Mouse (Mus musculus) neural tube, embryonic 11.5 days (tissue): Measurements from ENCODE around the gene Zdhhc14. TPM values are rescaled to one million over a fixed set of nuclear protein-coding genes. Genes with fewer than 3 reads are reported as not detected.

Experiments used
- ATAC-seq: fragments of 200-750 bp; cut with Nextera tagmentation; 2 replicates; pipeline ENCODE4 v1.8.0; 2017; ENCODE audit warnings: moderate number of reproducible peaks, mild to moderate bottlenecking, moderate TSS enrichment, moderate library complexity; ENCODE audit not compliant: insufficient read depth, low FRiP score, low TSS enrichment
- DNase-seq: peaks from one replicate; pipeline ENCODE4 v3.0.0-alpha.2; 2015; ENCODE audit warnings: low spot score
- H3K27ac ChIP-seq: fragments of 300-500 bp; sonication (generic); 2 replicates; pipeline ENCODE4 v1.5.1; 2014; ENCODE audit warnings: low read depth, mild to moderate bottlenecking, low read length
- H3K27me3 ChIP-seq: fragments of 300-500 bp; sonication (generic); 2 replicates; pipeline ENCODE4 v1.6.1; 2014; ENCODE audit warnings: mild to moderate bottlenecking, low read length, mixed read lengths; ENCODE audit not compliant: control insufficient read depth, insufficient read depth
- H3K36me3 ChIP-seq: fragments of 300-500 bp; sonication (generic); 2 replicates; pipeline ENCODE4 v1.6.1; 2014; ENCODE audit warnings: mild to moderate bottlenecking, low read length, moderate library complexity, mixed read lengths; ENCODE audit not compliant: control insufficient read depth, insufficient read depth
- H3K4me1 ChIP-seq: fragments of 300-500 bp; sonication (generic); 2 replicates; pipeline ENCODE4 v1.6.1; 2014; ENCODE audit warnings: low read length, mixed read lengths; ENCODE audit not compliant: control insufficient read depth, insufficient read depth
- H3K4me2 ChIP-seq: fragments of 300-500 bp; sonication (generic); 2 replicates; pipeline ENCODE4 v1.6.1; 2014; ENCODE audit warnings: low read depth, mild to moderate bottlenecking, moderate library complexity
- H3K4me3 ChIP-seq: fragments of 300-500 bp; sonication (generic); 2 replicates; pipeline ENCODE4 v1.5.1; 2014; ENCODE audit warnings: low read depth, low read length
- H3K9ac ChIP-seq: fragments of 300-500 bp; sonication (generic); 2 replicates; pipeline ENCODE4 v1.6.1; 2014; ENCODE audit warnings: mild to moderate bottlenecking, low read length
- H3K9me3 ChIP-seq: fragments of 300-500 bp; sonication (generic); 2 replicates; pipeline ENCODE4 v1.6.1; 2016; ENCODE audit warnings: low read length; ENCODE audit not compliant: control insufficient read depth
- WGBS: fragments of 180-500 bp; shearing (Covaris S2); extraction: QIAGEN DNeasy Blood & Tissue Kit; methylation state at CpG from one replicate; pipeline ENCODE4 v1.1.7; 2014; 5-methylcytosine and 5-hydroxymethylcytosine counted together
- polyA plus RNA-seq: library from polyadenylated mRNA; unstranded; fragments of >200 nt; fragmentation: Nextera tagmentation; extraction: Ambion mirVana; gene quantifications from 2 replicates; pipeline ENCODE4 v1.2.1, GENCODE M21; 2014

Zdhhc14 gene
- polyA plus RNA-seq, 1 experiment from 2014 or later, result 2.6 TPM

GRCm38 (mm10) chr17:5723601-5724189 lies 231.3 kb downstream of the Zdhhc14 start:
- no peak overlapping the region for H3K9ac ChIP-seq
- H3K36me3 ChIP-seq, result no peaks in the 10 kb centered on the region
- H3K27me3 ChIP-seq, result no peaks in the 10 kb centered on the region
- H3K27ac ChIP-seq, result no peak overlapping the region
- 68% methylated on average over 10 of the region's 10 CpGs for WGBS
- DNase-seq, result no peak
- H3K9me3 ChIP-seq, result no peaks in the 10 kb centered on the region
- H3K4me2 ChIP-seq, result no peak overlapping the region
- H3K4me1 ChIP-seq, result no peaks in the 10 kb centered on the region
- no peak overlapping the region for H3K4me3 ChIP-seq
- ATAC-seq, result no peak

- Histone ChIP-seq H3K36me3 (no peaks in the 10 kb centered on the region), H3K27ac (no peak overlapping the region), H3K4me1 (no peaks in the 10 kb centered on the region), H3K4me3 (no peak overlapping the region), H3K27me3 (no peaks in the 10 kb centered on the region), H3K9ac (no peak overlapping the region), H3K4me2 (no peak overlapping the region), H3K9me3 (no peaks in the 10 kb centered on the region)
- DNase-seq, result no peak
- 46% methylated on average over 4 of the region's 4 CpGs for WGBS
- no peak for ATAC-seq
Measured at GRCm38 (mm10) chr17:5729587-5730125, 237.3 kb downstream of the Zdhhc14 start.

DNA sequence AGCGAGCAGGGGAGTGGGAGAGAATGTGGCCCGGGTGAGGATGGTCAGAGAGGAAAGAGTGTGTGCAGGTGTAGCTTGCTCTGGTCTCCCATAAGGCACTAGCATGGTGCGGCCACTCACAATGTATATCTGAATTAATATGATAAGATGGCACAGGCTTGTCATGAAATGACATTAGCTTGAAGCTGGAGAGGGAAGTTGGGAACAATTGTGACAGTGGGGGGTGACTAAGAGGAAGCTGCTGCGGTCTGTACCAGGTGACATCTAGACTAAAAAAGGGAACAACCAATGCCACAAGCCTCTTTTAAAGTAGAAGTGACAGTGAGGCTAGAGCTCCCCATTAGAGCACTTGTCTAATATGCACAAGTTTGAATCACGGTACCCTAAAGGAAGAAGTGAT lies 238.2 kb downstream of the Zdhhc14 start:
- Histone ChIP-seq H3K36me3 (no peaks in the 10 kb centered on the region), H3K27ac (no peak overlapping the region), H3K4me3 (no peak overlapping the region), H3K4me1 (no peaks in the 10 kb centered on the region), H3K27me3 (no peaks in the 10 kb centered on the region), H3K9me3 (no peaks in the 10 kb centered on the region), H3K9ac (no peak overlapping the region), H3K4me2 (no peak overlapping the region)
- DNase-seq, result no peak
- WGBS, result 90% methylated on average over 5 of the region's 5 CpGs
- no peak for ATAC-seq

GRCm38 (mm10) chr17:5733400-5733799 lies 241.0 kb downstream of the Zdhhc14 start:
- Histone ChIP-seq H3K27me3 (no peaks in the 10 kb centered on the region), H3K9ac (no peak overlapping the region), H3K9me3 (no peaks in the 10 kb centered on the region), H3K4me2 (no peak overlapping the region), H3K27ac (no peak overlapping the region), H3K4me1 (no peaks in the 10 kb centered on the region), H3K4me3 (no peak overlapping the region), H3K36me3 (no peaks in the 10 kb centered on the region)
- WGBS, result 26% methylated on average over 7 of the region's 7 CpGs
- ATAC-seq (no peak), DNase-seq (no peak)

GRCm38 (mm10) chr17:5741061-5741460 lies 248.7 kb downstream of the Zdhhc14 start:
- DNase-seq (no peak), ATAC-seq (no peak)
- Histone ChIP-seq H3K9ac (no peak overlapping the region), H3K27me3 (no peaks in the 10 kb centered on the region), H3K4me1 (no peaks in the 10 kb centered on the region), H3K9me3 (no peaks in the 10 kb centered on the region), H3K4me3 (no peak overlapping the region), H3K4me2 (no peak overlapping the region), H3K36me3 (no peaks in the 10 kb centered on the region), H3K27ac (no peak overlapping the region)
- 92% methylated on average over 6 of the region's 6 CpGs for WGBS

DNA sequence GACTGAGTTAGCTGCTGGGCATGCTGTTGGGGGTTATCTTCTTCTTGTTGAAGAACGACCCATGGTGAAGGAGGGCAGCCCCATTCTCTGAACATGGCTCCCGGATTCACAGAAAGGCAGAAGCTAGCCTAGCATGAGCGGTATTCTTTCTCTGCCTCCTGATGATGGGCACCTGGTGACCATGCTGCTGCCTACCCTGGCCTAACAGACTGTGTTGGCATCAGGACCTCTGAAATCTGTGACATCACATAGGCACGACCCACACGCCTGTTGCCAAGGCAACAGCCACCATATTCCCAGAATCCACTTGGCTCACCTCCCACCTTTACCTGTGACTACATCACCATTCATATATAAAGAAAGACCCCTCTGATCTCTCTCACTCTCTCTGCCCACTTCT lies 251.7 kb downstream of the Zdhhc14 start:
- Histone ChIP-seq H3K9me3 (no peaks in the 10 kb centered on the region), H3K36me3 (no peaks in the 10 kb centered on the region), H3K4me3 (no peak overlapping the region), H3K27me3 (no peaks in the 10 kb centered on the region), H3K27ac (no peak overlapping the region), H3K4me1 (no peaks in the 10 kb centered on the region), H3K9ac (no peak overlapping the region), H3K4me2 (no peak overlapping the region)
- WGBS, result 97% methylated on average over 5 of the region's 5 CpGs
- ATAC-seq (no peak), DNase-seq (no peak)

DNA sequence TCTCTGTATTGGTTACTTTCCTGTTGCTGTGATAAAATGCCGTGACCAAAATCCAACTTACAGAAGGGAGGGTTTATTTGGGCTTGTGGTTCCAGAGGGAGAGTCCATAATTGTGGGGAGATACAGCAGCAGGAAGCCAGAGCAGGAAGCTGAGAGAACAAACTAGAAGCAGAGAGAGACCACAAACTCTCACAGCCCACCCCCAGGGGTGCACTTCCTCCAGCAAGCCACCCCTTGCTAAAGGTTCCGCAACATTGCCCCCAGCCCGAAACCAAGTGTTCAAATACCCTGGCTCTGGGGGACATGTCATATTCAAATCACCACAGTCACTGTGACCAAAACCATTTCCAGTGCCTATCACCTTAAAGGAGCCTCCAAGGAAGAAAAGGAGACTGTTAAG lies 254.0 kb downstream of the Zdhhc14 start:
- WGBS, result 86% methylated on average over 3 of the region's 3 CpGs
- no peak overlapping the region for H3K4me3 ChIP-seq
- H3K4me1 ChIP-seq, result no peaks in the 10 kb centered on the region
- H3K9me3 ChIP-seq, result no peaks in the 10 kb centered on the region
- H3K4me2 ChIP-seq, result no peak overlapping the region
- DNase-seq (no peak), ATAC-seq (no peak)
- no peaks in the 10 kb centered on the region for H3K36me3 ChIP-seq
- no peak overlapping the region for H3K9ac ChIP-seq
- H3K27me3 ChIP-seq, result no peaks in the 10 kb centered on the region
- no peak overlapping the region for H3K27ac ChIP-seq

DNA sequence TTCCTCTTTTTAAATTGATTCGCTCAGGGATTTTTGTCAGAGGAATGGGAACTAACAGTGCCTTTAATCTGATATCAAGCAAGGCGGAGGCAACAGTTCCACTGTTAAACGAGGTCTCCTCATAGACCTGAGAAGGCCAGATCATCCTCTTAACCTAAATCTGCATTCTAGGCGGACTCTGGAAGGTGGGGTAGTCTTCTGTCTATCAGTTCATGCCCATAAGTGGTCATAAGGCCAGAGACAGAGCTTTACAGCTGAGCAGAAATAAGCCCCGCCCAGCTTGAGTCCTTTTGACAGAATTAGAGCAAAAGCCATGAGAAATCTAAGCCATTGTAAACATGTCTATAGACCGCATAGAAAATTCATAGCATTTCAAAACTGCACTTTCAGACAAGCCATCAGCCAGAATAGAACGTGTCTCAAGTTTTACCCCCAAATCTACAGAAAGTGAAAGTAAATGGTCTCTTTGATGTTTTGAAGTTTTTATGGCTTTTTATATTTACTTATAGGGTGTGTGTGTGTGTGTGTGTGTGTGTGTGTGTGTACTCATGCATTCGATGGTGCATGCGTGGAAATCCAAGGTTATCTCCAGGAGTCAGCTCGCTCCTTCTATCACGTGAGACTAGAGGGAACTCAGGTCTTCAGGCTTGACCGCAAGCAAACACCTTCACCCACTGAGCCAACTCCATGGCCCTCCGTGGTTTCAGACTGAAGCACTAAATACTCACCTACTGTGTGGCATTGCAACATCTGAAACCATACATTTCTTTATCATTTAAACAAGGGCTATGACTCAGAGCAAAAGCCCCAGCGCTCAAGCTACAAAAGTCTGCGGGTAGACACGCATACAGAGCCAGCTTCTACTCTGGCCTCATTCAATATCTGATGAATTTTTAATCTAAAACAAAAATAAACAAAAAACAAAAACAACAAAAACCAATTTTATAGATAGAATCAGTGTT lies 255.5 kb downstream of the Zdhhc14 start:
- Histone ChIP-seq H3K27ac (no peak overlapping the region), H3K9me3 (no peaks in the 10 kb centered on the region), H3K4me1 (0 out of 2 replicates have a peak, but pooled peaks cover 3% of the 10 kb centered on the region), H3K27me3 (no peaks in the 10 kb centered on the region), H3K36me3 (no peaks in the 10 kb centered on the region), H3K4me2 (no peak overlapping the region), H3K9ac (no peak overlapping the region), H3K4me3 (no peak overlapping the region)
- no peak for DNase-seq
- ATAC-seq, result no peak
- 80% methylated on average over 16 of the region's 16 CpGs for WGBS
